7 mouse cellular contexts compared by ENCODE assay signal in genomic region chr5:34636481-34637287, GRCm38 (mm10). TPM values are rescaled to one million over a fixed set of nuclear protein-coding genes. Genes with fewer than 3 reads are reported as not detected.
DNase-seq lines count a peak whose midpoint lies in the region; ATAC-seq lines count a peak whose summit lies in the region.

Mfsd10 (minus strand) TSS chr5:34637212.

- H3K9ac ChIP-seq in midbrain, embryonic 13.5 days (replicated peaks) = peak within 1 kb of the TSS; percentile 77

- peak; percentile 90 for ATAC-seq in midbrain, embryonic 13.5 days

- no peaks in the 10 kb centered on the region for H3K9me3 ChIP-seq in embryonic facial prominence, embryonic 10.5 days
- H3K9me3 ChIP-seq in limb, embryonic 10.5 days (replicated peaks) = no peaks in the 10 kb centered on the region
- no peaks in the 10 kb centered on the region for H3K9me3 ChIP-seq in midbrain, embryonic 13.5 days

- peaks cover 87% of the 10 kb centered on the region for H3K36me3 ChIP-seq in embryonic facial prominence, embryonic 10.5 days (replicated peaks)
- peaks cover 86% of the 10 kb centered on the region for H3K36me3 ChIP-seq in limb, embryonic 10.5 days
- peaks cover 80% of the 10 kb centered on the region for H3K36me3 ChIP-seq in midbrain, embryonic 13.5 days

- peak; percentile 91 for DNase-seq in adrenal gland, postnatal 10 days
- peak; percentile 88 for DNase-seq in embryonic facial prominence, embryonic 10.5 days (ENCODE audit: low spot score)
- no peak for DNase-seq in gonadal fat pad, adult 2 months (ENCODE audit: low read depth)
- DNase-seq in kidney, adult 11 months = peak; percentile 66
- peak; percentile 80 for DNase-seq in limb, embryonic 10.5 days (ENCODE audit: low spot score)
- peak; percentile 57 to 70 for DNase-seq in spleen, adult 18-20 months

- peak within 1 kb of the TSS; percentile 90 for H3K27ac ChIP-seq in embryonic facial prominence, embryonic 10.5 days (replicated peaks)
- peak within 1 kb of the TSS; percentile 90 for H3K27ac ChIP-seq in limb, embryonic 10.5 days
- H3K27ac ChIP-seq in midbrain, embryonic 13.5 days = peak within 1 kb of the TSS; percentile 87

- WGBS in embryonic facial prominence, embryonic 10.5 days = under 1% methylated on average over 48 of the region's 48 CpGs
- under 1% methylated on average over 48 of the region's 48 CpGs for WGBS in limb, embryonic 10.5 days
- WGBS in midbrain, embryonic 13.5 days = 0% methylated on average over 48 of the region's 48 CpGs

- H3K4me3 ChIP-seq in embryonic facial prominence, embryonic 10.5 days = peak within 1 kb of the TSS; percentile 70
- peak within 1 kb of the TSS; percentile 71 for H3K4me3 ChIP-seq in limb, embryonic 10.5 days
- H3K4me3 ChIP-seq in midbrain, embryonic 13.5 days (replicated peaks) = peak within 1 kb of the TSS; percentile 48

- H3K4me2 ChIP-seq in midbrain, embryonic 13.5 days (replicated peaks) = peak within 1 kb of the TSS; percentile 87

- no peaks in the 10 kb centered on the region for H3K27me3 ChIP-seq in embryonic facial prominence, embryonic 10.5 days (replicated peaks; ENCODE audit: low read depth, poor library complexity, severe bottlenecking)
- no peaks in the 10 kb centered on the region for H3K27me3 ChIP-seq in limb, embryonic 10.5 days (ENCODE audit: low read depth, poor library complexity, severe bottlenecking)
- no peaks in the 10 kb centered on the region for H3K27me3 ChIP-seq in midbrain, embryonic 13.5 days

- peaks cover 40% of the 10 kb centered on the region for H3K4me1 ChIP-seq in embryonic facial prominence, embryonic 10.5 days
- H3K4me1 ChIP-seq in limb, embryonic 10.5 days = peaks cover 31% of the 10 kb centered on the region
- peaks cover 25% of the 10 kb centered on the region for H3K4me1 ChIP-seq in midbrain, embryonic 13.5 days (replicated peaks)

RNA-seq across cellular contexts. Expression of gene Mfsd10, which starts in this region (rescaled TPM):
- total RNA-seq in adrenal gland, postnatal 10 days (2021) = 10 to 100 TPM; 36.1 to 53.6 TPM
- polyA plus RNA-seq in embryonic facial prominence, embryonic 10.5 days (2016; fragmentation: Nextera tagmentation; extraction: Ambion mirVana) = 92.1 and 97.6 TPM in 2 replicates
- 79.5 and 91.4 TPM in 2 replicates for polyA plus RNA-seq in gonadal fat pad, adult 2 months (2012; rRNA removed)
- 105 and 111 TPM in 2 replicates for polyA plus RNA-seq in limb, embryonic 10.5 days (2016; fragmentation: Nextera tagmentation; extraction: Ambion mirVana)
- polyA plus RNA-seq in midbrain, embryonic 13.5 days (2015; fragmentation: Nextera tagmentation; extraction: Ambion mirVana) = 78.6 and 84.6 TPM in 2 replicates
